Mouse (Mus musculus): ENCODE measurements at regions not wholly inside any gene's neighbourhood (a gene's known extent, or its start where the extent isn't known, plus 50 kb on each side); places are given as distances from the start of the nearest gene placed in this dataset.

DNA sequence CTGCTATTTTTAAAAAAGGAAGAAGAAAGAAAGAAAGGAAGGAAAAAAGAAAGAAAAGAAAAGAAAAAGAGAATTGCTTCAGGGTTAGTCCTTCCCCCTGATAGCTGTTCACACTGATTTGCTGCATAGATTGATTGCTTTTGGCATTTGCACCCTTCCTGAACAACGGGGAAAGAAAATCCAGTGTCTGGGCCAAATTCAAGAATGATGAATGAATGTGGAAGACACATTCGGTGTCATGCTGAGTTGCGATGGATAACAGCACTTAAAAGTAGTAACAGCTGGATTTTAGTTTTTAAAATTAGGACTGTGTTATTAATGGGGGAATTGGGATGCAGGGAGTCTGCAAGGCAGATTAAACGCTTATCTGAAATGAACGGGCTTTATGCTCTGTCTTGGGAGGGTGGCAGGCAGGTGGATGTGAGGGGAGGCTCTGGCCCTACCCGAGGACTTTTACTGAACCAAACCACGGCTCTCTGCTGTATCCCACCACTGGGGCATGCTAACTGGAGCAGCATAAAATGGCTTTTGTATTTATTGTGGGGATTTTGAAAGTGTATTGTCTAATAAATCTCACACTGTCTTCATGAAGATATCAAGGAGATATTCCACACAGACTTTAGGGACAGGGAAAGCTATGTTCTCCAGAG, 114.4 kb downstream of the Lca5 start:
- no peak for DNase-seq

DNA sequence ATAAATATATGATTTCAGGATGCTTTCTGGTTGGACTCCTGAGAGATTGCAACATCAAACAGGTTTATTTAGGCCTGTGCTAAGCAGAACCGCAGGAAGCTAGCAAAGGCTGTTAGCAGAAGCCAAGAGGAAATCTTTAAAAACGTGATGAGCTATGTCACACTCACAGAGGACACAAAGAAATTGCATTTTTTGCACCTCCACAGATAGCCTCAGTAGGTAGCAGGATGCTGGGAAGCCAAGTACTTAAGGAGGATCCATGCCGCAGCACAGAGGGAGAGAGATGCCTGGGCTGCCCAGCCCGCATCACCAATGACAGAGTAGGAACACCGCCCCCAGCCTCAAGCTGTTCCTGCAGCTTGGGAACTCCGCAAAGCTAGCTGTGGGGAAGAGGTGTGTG, 115.0 kb downstream of the Lca5 start:
- Histone ChIP-seq H3K4me1 (ENCODE audit: insufficient read depth) (peaks cover 7% of the 10 kb centered on the region), H3K36me3 (ENCODE audit: insufficient read depth) (no peaks in the 10 kb centered on the region), H3K9me3 (ENCODE audit: low read length) (no peaks in the 10 kb centered on the region), H3K27ac (ENCODE audit: low read depth, low read length) (peak overlapping the region; percentile 46), H3K9ac (0 out of 2 replicates have a peak overlapping the region, but pooled peaks have one; percentile 22), H3K4me3 (ENCODE audit: low read depth, low read length) (no peak overlapping the region), H3K27me3 (ENCODE audit: insufficient read depth, low read length) (no peaks in the 10 kb centered on the region), H3K4me2 (ENCODE audit: low read depth) (0 out of 2 replicates have a peak overlapping the region, but pooled peaks have one; percentile 17)
- ATAC-seq (peak; percentile 95), DNase-seq (peak; percentile 78)
- peak; percentile 18; the same call in 1 of the 2 replicates for TF ChIP-seq CTCF (IDR thresholded peaks at IDR 0.05; ENCODE audit: low read depth)
- WGBS = 14% methylated on average over 6 of the region's 6 CpGs

More for the DNA sequence above, 114.4 kb downstream of the Lca5 start:
- peak; percentile 23; the same call in 1 of the 2 replicates for ATAC-seq
- WGBS = 19% methylated on average over 7 of the region's 7 CpGs
- H3K4me2 ChIP-seq (ENCODE audit: low read depth) = 0 out of 2 replicates have a peak overlapping the region, but pooled peaks have one; percentile 17
- peaks cover 7% of the 10 kb centered on the region for H3K4me1 ChIP-seq (ENCODE audit: insufficient read depth)
- no peaks in the 10 kb centered on the region for H3K36me3 ChIP-seq (ENCODE audit: insufficient read depth)
- H3K9me3 ChIP-seq (ENCODE audit: low read length) = no peaks in the 10 kb centered on the region
- H3K27ac ChIP-seq (ENCODE audit: low read depth, low read length) = peak overlapping the region; percentile 29
- H3K4me3 ChIP-seq (ENCODE audit: low read depth, low read length) = no peak overlapping the region
- H3K27me3 ChIP-seq (ENCODE audit: insufficient read depth, low read length) = no peaks in the 10 kb centered on the region
- TF ChIP-seq CTCF (IDR thresholded peaks at IDR 0.05; ENCODE audit: low read depth) = no peak
- H3K9ac ChIP-seq = no peak overlapping the region

DNA sequence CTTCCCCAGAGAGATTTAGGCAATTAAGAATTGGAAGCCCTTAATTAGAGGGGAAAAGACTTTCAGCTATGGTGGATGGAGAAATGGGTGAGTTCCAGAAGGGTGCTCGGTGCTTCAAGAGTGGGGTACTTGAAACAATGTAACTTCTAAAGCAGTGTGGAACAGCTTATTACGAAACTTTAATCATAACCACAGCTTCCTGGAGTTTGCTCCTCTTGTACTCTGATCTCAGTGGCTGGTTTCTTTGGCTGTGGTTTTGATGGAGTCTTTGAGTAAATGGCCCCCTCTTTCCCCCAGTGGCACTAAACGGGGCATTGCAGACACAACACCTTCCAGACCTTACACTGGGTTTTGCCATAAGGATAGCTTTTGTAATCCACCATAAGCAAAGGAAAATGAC, 116.6 kb downstream of the Lca5 start:
- Histone ChIP-seq H3K27me3 (ENCODE audit: insufficient read depth, low read length) (no peaks in the 10 kb centered on the region), H3K4me2 (ENCODE audit: low read depth) (no peak overlapping the region), H3K27ac (ENCODE audit: low read depth, low read length) (no peak overlapping the region), H3K4me3 (ENCODE audit: low read depth, low read length) (no peak overlapping the region), H3K36me3 (ENCODE audit: insufficient read depth) (no peaks in the 10 kb centered on the region), H3K9ac (no peak overlapping the region), H3K4me1 (ENCODE audit: insufficient read depth) (peaks cover 7% of the 10 kb centered on the region), H3K9me3 (ENCODE audit: low read length) (no peaks in the 10 kb centered on the region)
- DNase-seq = no peak
- no peak for ATAC-seq
- WGBS = 71% methylated on average over 3 of the region's 3 CpGs
- TF ChIP-seq CTCF (IDR thresholded peaks at IDR 0.05; ENCODE audit: low read depth) = no peak

DNA sequence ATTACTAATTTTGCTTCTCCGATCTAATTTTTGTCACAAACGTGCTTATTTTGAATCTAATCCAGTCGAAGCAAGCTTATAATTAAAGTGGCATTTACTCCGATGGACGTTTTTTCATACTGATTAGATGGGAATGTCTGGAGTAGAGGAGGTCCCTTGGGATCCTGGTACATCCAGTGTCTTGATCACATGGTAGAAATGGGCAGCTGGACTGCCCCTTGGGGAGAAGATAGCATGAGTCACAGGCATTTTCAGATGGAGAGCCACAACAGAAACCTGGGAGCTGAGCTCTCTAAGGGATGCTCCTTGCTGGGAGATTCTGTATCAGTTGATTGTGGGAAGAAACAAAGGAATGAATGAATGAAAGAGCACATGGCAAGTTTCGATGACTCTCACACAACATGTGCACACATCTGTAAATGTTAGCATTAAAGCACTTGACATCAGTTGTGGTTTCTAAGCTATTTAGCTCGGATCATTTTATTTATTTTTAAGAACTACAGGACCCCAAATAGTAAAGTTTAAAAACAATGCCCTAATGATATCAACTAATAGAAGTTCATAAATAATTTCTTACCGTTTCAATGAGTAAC, 117.8 kb downstream of the Lca5 start:
- WGBS = 75% methylated on average over 8 of the region's 8 CpGs
- ATAC-seq = no peak

DNA sequence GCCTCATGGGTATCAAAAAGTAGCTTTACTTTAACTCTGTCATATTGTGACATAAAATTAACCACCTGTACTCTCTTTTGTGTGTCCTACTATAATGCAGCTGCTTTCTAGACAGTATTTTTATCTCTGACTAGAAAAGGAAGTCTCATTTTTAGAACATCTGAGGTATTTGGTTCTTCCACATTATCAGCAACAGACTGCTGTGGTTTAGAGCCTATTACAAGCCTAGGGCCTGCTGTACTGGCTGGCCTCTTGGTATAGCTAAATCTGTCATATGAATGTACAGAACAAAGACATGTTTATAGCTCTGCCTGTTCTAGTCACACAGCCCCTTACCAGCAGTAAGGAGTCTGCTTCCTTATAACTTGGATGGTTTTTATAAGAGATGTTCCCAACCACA, 119.1 kb downstream of the Lca5 start:
- Histone ChIP-seq H3K9ac (no peak overlapping the region), H3K9me3 (ENCODE audit: low read length) (no peaks in the 10 kb centered on the region), H3K4me2 (ENCODE audit: low read depth) (no peak overlapping the region), H3K27ac (ENCODE audit: low read depth, low read length) (no peak overlapping the region; the same call in 1 of the 2 replicates), H3K27me3 (ENCODE audit: insufficient read depth, low read length) (no peaks in the 10 kb centered on the region), H3K4me1 (ENCODE audit: insufficient read depth) (peaks cover 9% of the 10 kb centered on the region), H3K4me3 (ENCODE audit: low read depth, low read length) (no peak overlapping the region), H3K36me3 (ENCODE audit: insufficient read depth) (no peaks in the 10 kb centered on the region)
- DNase-seq (no peak), ATAC-seq (no peak)
- no peak for TF ChIP-seq CTCF (IDR thresholded peaks at IDR 0.05; ENCODE audit: low read depth)

More for the DNA sequence above, 117.8 kb downstream of the Lca5 start:
- H3K9me3 ChIP-seq (ENCODE audit: low read length) = no peaks in the 10 kb centered on the region
- no peak for TF ChIP-seq CTCF (IDR thresholded peaks at IDR 0.05; ENCODE audit: low read depth)
- H3K4me3 ChIP-seq (ENCODE audit: low read depth, low read length) = no peak overlapping the region
- H3K27ac ChIP-seq (ENCODE audit: low read depth, low read length) = no peak overlapping the region
- no peak for DNase-seq
- no peaks in the 10 kb centered on the region for H3K27me3 ChIP-seq (ENCODE audit: insufficient read depth, low read length)
- no peak overlapping the region for H3K4me2 ChIP-seq (ENCODE audit: low read depth)
- H3K36me3 ChIP-seq (ENCODE audit: insufficient read depth) = no peaks in the 10 kb centered on the region
- H3K4me1 ChIP-seq (ENCODE audit: insufficient read depth) = peaks cover 7% of the 10 kb centered on the region
- no peak overlapping the region for H3K9ac ChIP-seq

DNA sequence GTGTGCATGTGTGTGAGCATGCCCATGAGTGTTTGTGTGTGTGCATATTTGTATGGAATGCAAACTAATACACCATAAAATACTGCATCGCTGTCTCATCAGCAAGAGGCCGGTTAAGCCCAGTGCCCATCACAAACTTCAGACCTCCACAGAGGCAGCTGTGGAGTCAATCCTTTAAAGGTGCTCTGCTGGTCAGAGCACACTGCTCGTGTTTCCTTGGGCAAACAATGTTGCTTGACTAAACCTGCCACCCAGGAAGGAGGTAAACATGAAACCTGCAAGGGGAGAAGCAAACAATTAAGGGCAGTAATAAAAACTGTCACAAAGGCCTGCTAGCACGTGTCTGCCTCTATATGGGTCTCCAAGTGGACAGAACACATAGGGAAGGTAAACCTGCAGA, 120.1 kb downstream of the Lca5 start:
- Histone ChIP-seq H3K27ac (ENCODE audit: low read depth, low read length) (no peak overlapping the region), H3K4me2 (ENCODE audit: low read depth) (no peak overlapping the region), H3K36me3 (ENCODE audit: insufficient read depth) (no peaks in the 10 kb centered on the region), H3K4me1 (ENCODE audit: insufficient read depth) (peaks cover 8% of the 10 kb centered on the region; the same call in 1 of the 2 replicates), H3K9ac (no peak overlapping the region), H3K4me3 (ENCODE audit: low read depth, low read length) (no peak overlapping the region), H3K9me3 (ENCODE audit: low read length) (no peaks in the 10 kb centered on the region), H3K27me3 (ENCODE audit: insufficient read depth, low read length) (no peaks in the 10 kb centered on the region)
- DNase-seq = no peak
- ATAC-seq = no peak
- no peak for TF ChIP-seq CTCF (IDR thresholded peaks at IDR 0.05; ENCODE audit: low read depth)
- 57% methylated on average over 4 of the region's 4 CpGs for WGBS

DNA sequence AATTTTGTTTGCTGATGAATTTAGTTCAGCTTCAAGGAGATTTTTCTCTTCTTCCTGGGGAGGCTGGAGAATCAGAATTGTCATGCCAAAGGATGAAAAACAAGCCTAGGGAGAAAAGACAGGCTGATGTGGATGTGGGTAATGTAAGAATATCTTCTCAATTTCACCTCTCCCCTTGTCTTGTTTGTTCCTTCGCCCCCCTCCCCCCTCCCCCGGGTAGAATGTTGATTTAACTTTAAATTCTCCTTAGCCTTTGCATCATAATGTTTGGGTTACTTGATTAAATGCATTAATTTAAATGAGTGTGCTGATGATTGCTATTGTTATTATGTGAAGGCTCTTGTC, 124.1 kb downstream of the Lca5 start:
- Histone ChIP-seq H3K27ac (ENCODE audit: low read depth, low read length) (peak overlapping the region; percentile 80), H3K36me3 (ENCODE audit: insufficient read depth) (no peaks in the 10 kb centered on the region), H3K4me1 (ENCODE audit: insufficient read depth) (0 out of 2 replicates have a peak, but pooled peaks cover 8% of the 10 kb centered on the region), H3K9me3 (ENCODE audit: low read length) (no peaks in the 10 kb centered on the region), H3K4me2 (ENCODE audit: low read depth) (peak overlapping the region; percentile 40; the same call in 1 of the 2 replicates), H3K4me3 (ENCODE audit: low read depth, low read length) (peak overlapping the region; percentile 15), H3K27me3 (ENCODE audit: insufficient read depth, low read length) (no peaks in the 10 kb centered on the region), H3K9ac (peak overlapping the region; percentile 33; the same call in 1 of the 2 replicates)
- 34% methylated on average over 2 of the region's 2 CpGs for WGBS
- peak; percentile 44 for ATAC-seq
- no peak for TF ChIP-seq CTCF (IDR thresholded peaks at IDR 0.05; ENCODE audit: low read depth)
- no peak for DNase-seq

All from forebrain, postnatal 0 days (tissue).